In the genomic region with DNA sequence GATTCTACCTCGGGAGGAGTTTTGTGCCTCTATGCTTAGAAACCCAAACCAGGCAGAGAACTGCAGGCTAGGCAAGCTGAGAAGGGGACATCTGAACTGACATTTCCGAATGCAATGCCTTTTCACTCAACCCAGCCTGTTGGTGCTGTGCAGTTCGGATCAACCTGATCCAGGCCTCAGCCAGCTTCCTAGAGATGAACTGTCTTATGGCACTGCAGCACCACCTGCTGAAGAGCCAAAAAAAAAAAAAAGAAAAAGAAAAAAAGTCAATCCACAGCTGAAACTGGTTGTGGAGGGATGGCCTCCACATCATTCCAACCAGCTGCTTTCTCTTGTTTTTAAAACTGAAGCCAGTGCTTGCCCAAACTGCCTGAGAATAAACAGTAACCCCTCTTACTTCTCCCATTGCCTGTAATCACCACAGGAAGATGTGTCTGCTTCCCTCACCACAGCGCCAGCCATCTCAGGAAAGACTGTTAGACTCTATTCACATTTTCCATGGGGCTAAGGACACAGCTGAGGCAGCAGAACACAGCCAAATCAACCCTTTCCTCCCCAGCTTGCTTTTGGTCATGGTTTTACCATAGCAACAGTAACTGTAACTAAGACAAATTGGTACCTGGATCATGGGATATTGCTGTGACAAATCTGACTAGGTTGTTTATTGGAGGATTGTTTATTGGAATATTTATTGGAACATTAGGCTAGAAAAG, we compare ENCODE assay signal across 8 mouse cellular contexts.
DNase-seq lines count a peak whose midpoint lies in the region; ATAC-seq and TF ChIP-seq lines count a peak whose summit lies in the region.
"Had no signal": no experiment of that assay in that cellular context is flagged by ENCODE, and none has a peak within 500 bp of the region (broad histone marks: within the 10 kb centered on the region; RNA-seq: fewer than 3 reads in every experiment).

No protein-coding gene starts in this region.

- H3K4me1 ChIP-seq in lung, embryonic 14.5 days (ENCODE audit: insufficient read depth): no peaks in the 10 kb centered on the region
- 0 out of 2 replicates have a peak, but pooled peaks cover 2% of the 10 kb centered on the region for H3K4me1 ChIP-seq in lung, adult 2 months (ENCODE audit: control insufficient read depth, insufficient read depth, low read length)
- H3K4me1 ChIP-seq in erythroblast, embryonic 14.5 days (ENCODE audit: control insufficient read depth): peaks cover 51% of the 10 kb centered on the region

- no peak for TF ChIP-seq POLR2A in lung, adult 2 months (IDR thresholded peaks at IDR 0.05; ENCODE audit: borderline replicate concordance, extremely low read depth, low read depth, low read length)

- 33% methylated on average over 4 of the region's 4 CpGs for WGBS in lung, embryonic 14.5 days
- 37% methylated on average over 4 of the region's 4 CpGs for WGBS in lung, adult 2 months

- H3K27me3 ChIP-seq in lung, embryonic 14.5 days (ENCODE audit: insufficient read depth, low read length): no peaks in the 10 kb centered on the region
- no peaks in the 10 kb centered on the region for H3K27me3 ChIP-seq in Patski
- no peaks in the 10 kb centered on the region for H3K27me3 ChIP-seq in erythroblast, embryonic 14.5 days (ENCODE audit: control insufficient read depth)

- POLR2A ChIA-PET in Patski (lab: Charles Lee): no interaction called here

- H3K27ac ChIP-seq in lung, embryonic 14.5 days (ENCODE audit: low read depth): 0 out of 2 replicates have a peak overlapping the region, but pooled peaks have one; percentile 26

- H3K4me2 ChIP-seq in lung, embryonic 14.5 days: no peak overlapping the region

- ATAC-seq in lung, embryonic 14.5 days (ENCODE audit: insufficient read depth): no peak
- ATAC-seq in Patski: no peak
- peak; percentile 62 for ATAC-seq in megakaryocyte progenitor cell, adult 5-6 weeks (replicated peaks; ENCODE audit: poor library complexity)

- H3K36me3 ChIP-seq in lung, embryonic 14.5 days (ENCODE audit: insufficient read depth): no peaks in the 10 kb centered on the region
- H3K36me3 ChIP-seq in erythroblast, embryonic 14.5 days (ENCODE audit: control insufficient read depth): peaks cover 7% of the 10 kb centered on the region

- no peak overlapping the region for H3K9ac ChIP-seq in lung, embryonic 14.5 days

- peak; percentile 4; the same call in 1 of the 2 replicates for TF ChIP-seq CTCF in lung, embryonic 14.5 days (IDR thresholded peaks at IDR 0.05; ENCODE audit: low read depth)
- no peak for TF ChIP-seq CTCF in lung, adult 2 months (IDR thresholded peaks at IDR 0.05; ENCODE audit: insufficient read depth, low read length)
- peak; percentile 14 for TF ChIP-seq CTCF in Patski (IDR thresholded peaks at IDR 0.05)

- DNase-seq in lung, embryonic 14.5 days: peak; percentile 24
- DNase-seq in lung, adult 2 months: no peak
- no peak for DNase-seq in Patski (ENCODE audit: low read depth, low spot score)
- DNase-seq in left cerebral cortex, postnatal 14 days (ENCODE audit: low spot score in 2 of 2): no peak
- no peak for DNase-seq in right cerebral cortex, postnatal 10 days (ENCODE audit: low spot score in 2 of 2)
- DNase-seq: gastrocnemius, postnatal 10 days had no signal

- CTCF ChIA-PET in Patski (lab: Charles Lee): interaction anchor here (0.9 to 1.8 kb wide), 5 partner anchors 8 to 55 kb away, joined by 3 to 5 read pairs (median 3); no protein-coding TSS in a partner anchor

- intact Hi-C loops in left cerebral cortex, postnatal 14 days (cut with DNase I): no loop called here

- in situ Hi-C loops in Patski (cut with MboI; ENCODE audit: low pct_unique_long_range_greater_than_20kb): no loop called here

- H3K9me3 ChIP-seq in lung, embryonic 14.5 days (ENCODE audit: low read depth, low read length): no peaks in the 10 kb centered on the region
- no peaks in the 10 kb centered on the region for H3K9me3 ChIP-seq in erythroblast, embryonic 14.5 days (ENCODE audit: control insufficient read depth, low read length)

- no peak overlapping the region for H3K4me3 ChIP-seq in lung, embryonic 14.5 days (ENCODE audit: low read depth, low read length)
- H3K4me3 ChIP-seq in lung, adult 2 months (replicated peaks; ENCODE audit: extremely low read depth, low read depth, low read length): no peak overlapping the region
- H3K4me3 ChIP-seq in erythroblast, embryonic 14.5 days (replicated peaks): peak overlapping the region; percentile 49
